Mouse (Mus musculus): ENCODE measurements around the gene Rundc3a.

Rundc3a gene

GRCm38 (mm10) chr11:102393719-102394420 lies 667 bp downstream of the Rundc3a start:
- no peak for DNase-seq (ENCODE audit: low spot score)

- no peak for DNase-seq (ENCODE audit: low spot score)
Measured at GRCm38 (mm10) chr11:102394421-102395124, 1.4 kb downstream of the Rundc3a start.

- no peak for DNase-seq (ENCODE audit: low spot score)
Measured at GRCm38 (mm10) chr11:102395250-102395649, 2.0 kb downstream of the Rundc3a start.

GRCm38 (mm10) chr11:102396263-102396662 lies 3.1 kb downstream of the Rundc3a start:
- DNase-seq (ENCODE audit: low spot score): no peak

- no peak for DNase-seq (ENCODE audit: low spot score)
Measured at GRCm38 (mm10) chr11:102396671-102397141, 3.5 kb downstream of the Rundc3a start.

- peak; percentile 67 for DNase-seq (ENCODE audit: low spot score)
Measured at GRCm38 (mm10) chr11:102398007-102398825, 5.0 kb downstream of the Rundc3a start.

GRCm38 (mm10) chr11:102399107-102399506 lies 5.9 kb downstream of the Rundc3a start:
- no peak for DNase-seq (ENCODE audit: low spot score)

- DNase-seq (ENCODE audit: low spot score): no peak
Measured at GRCm38 (mm10) chr11:102399610-102400072, 6.4 kb downstream of the Rundc3a start.

GRCm38 (mm10) chr11:102400513-102401084 lies 7.4 kb downstream of the Rundc3a start:
- DNase-seq (ENCODE audit: low spot score): no peak

- DNase-seq (ENCODE audit: low spot score): no peak
Measured at GRCm38 (mm10) chr11:102401898-102402500, 8.8 kb downstream of the Rundc3a start.

- no peak for DNase-seq (ENCODE audit: low spot score)
Measured at GRCm38 (mm10) chr11:102403657-102404056, 10.5 kb downstream of the Rundc3a start.

- DNase-seq (ENCODE audit: low spot score): no peak
Measured at GRCm38 (mm10) chr11:102404161-102405010, 11.2 kb downstream of the Rundc3a start.

GRCm38 (mm10) chr11:102405544-102406285 lies 12.5 kb downstream of the Rundc3a start:
- DNase-seq (ENCODE audit: low spot score): no peak

- no peak for DNase-seq (ENCODE audit: low spot score)
Measured at GRCm38 (mm10) chr11:102406401-102406800, 13.2 kb downstream of the Rundc3a start.

- DNase-seq (ENCODE audit: low spot score): peak; percentile 87
Measured at GRCm38 (mm10) chr11:102406900-102407833, 14.0 kb downstream of the Rundc3a start.

- peak; percentile 75 for DNase-seq (ENCODE audit: low spot score)
Measured at GRCm38 (mm10) chr11:102407834-102408215, 14.6 kb downstream of the Rundc3a start, which contains the start of gene Slc25a39. Gene Slc25a39, minus strand, starts transcription at chr11:102407946.

GRCm38 (mm10) chr11:102408344-102408876 lies 15.2 kb downstream of the Rundc3a start:
- DNase-seq (ENCODE audit: low spot score): peak; percentile 99
